Mouse (Mus musculus) intestine, embryonic 16.5 days (tissue): ENCODE results near the gene H2-DMb2. TPM values are rescaled to one million over a fixed set of nuclear protein-coding genes. Genes with fewer than 3 reads are reported as not detected.
A peak's percentile ranks its signal among the peaks of the same experiment; 100 is the strongest.

Experiments used
- ATAC-seq: fragments of 200-750 bp; cut with Nextera tagmentation; 2 replicates; pipeline ENCODE4 v1.8.0; 2017; ENCODE audit warnings: moderate TSS enrichment, moderate library complexity
- H3K27ac ChIP-seq: fragments of 300-500 bp; sonication (generic); 2 replicates; pipeline ENCODE4 v1.5.1; 2014; ENCODE audit warnings: mild to moderate bottlenecking, low read length
- H3K27me3 ChIP-seq: fragments of 300-500 bp; sonication (generic); replicated peaks from 2 replicates; pipeline ENCODE4 v1.6.1; 2014; ENCODE audit warnings: low read length, control low read depth, mixed read lengths; ENCODE audit not compliant: control insufficient read depth, insufficient read depth
- H3K36me3 ChIP-seq: fragments of 300-500 bp; sonication (generic); 2 replicates; pipeline ENCODE4 v1.6.1; 2014; ENCODE audit warnings: low read length, control low read depth; ENCODE audit not compliant: control insufficient read depth, insufficient read depth
- H3K4me1 ChIP-seq: fragments of 300-500 bp; sonication (generic); 2 replicates; pipeline ENCODE4 v1.6.1; 2014; ENCODE audit warnings: low read length, control low read depth, mixed read lengths; ENCODE audit not compliant: control insufficient read depth, insufficient read depth
- H3K4me2 ChIP-seq: fragments of 300-500 bp; sonication (generic); 2 replicates; pipeline ENCODE4 v1.6.1; 2014; ENCODE audit warnings: low read depth, low read length, control low read depth
- H3K4me3 ChIP-seq: fragments of 300-500 bp; sonication (generic); 2 replicates; pipeline ENCODE4 v1.5.1; 2014; ENCODE audit warnings: mild to moderate bottlenecking, low read length
- H3K9ac ChIP-seq: fragments of 300-500 bp; sonication (generic); 2 replicates; pipeline ENCODE4 v1.6.1; 2014; ENCODE audit warnings: low read depth, low read length
- H3K9me3 ChIP-seq: fragments of 300-500 bp; sonication (generic); 2 replicates; pipeline ENCODE4 v1.6.1; 2016; ENCODE audit warnings: low read length, control low read depth; ENCODE audit not compliant: control insufficient read depth
- WGBS: fragments of 180-500 bp; shearing (Covaris S2); extraction: QIAGEN DNeasy Blood & Tissue Kit; methylation state at CpG from one replicate; pipeline ENCODE4 v1.1.7; 2014; 5-methylcytosine and 5-hydroxymethylcytosine counted together
- polyA plus RNA-seq: library from polyadenylated mRNA; unstranded; fragments of >200 nt; fragmentation: Nextera tagmentation; extraction: Ambion mirVana; gene quantifications from 2 replicates; pipeline ENCODE4 v1.2.1, GENCODE M21; 2015

The H2-DMb2 gene
- polyA plus RNA-seq, 1 experiment from 2014 or later, result 0.87 TPM

DNA sequence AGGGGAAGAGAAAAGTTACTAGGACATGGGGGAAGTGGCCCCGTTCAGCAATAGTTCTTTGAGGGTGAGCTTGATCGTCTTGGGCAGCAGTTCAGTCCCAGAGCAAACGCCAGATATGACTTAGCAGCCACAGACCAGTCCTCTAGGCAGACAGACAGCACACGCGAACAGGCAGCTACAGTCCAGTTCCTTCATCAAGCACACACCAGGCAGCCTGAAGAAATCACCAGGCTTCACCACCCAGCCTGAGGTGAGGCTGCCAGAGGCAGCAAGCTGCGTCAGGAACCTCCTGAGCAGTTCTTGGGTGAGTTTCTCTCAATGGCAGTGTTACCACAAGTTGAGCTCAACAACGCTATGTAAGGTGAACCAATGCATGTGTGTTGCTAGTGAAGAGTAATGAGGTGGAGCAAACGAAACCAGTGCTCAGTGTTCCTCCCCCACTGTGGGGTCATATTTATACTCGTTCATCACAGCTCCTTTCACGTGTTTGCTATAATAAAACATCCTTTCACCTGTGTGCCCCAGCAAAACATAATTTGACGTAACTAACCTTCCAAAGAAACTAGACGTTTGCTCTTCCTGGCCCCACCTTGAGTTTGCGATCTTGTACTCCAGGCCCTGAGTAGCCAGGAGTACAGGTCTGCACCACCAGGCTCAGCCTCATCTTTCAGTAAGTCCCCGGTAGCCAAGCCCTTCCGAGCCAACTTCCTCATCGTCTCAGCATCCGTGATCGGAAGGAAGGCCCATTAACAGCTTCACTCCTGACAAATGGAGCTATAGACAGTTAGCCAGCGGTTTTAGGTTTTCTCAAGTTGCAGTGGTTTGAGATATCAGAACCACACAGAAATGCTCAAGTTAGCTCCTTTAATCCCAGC lies 12.8 kb upstream of the H2-DMb2 start:
- no peak overlapping the region for H3K9ac ChIP-seq
- peaks cover 19% of the 10 kb centered on the region for H3K4me1 ChIP-seq
- no peak overlapping the region for H3K27ac ChIP-seq
- no peaks in the 10 kb centered on the region for H3K9me3 ChIP-seq
- WGBS, result 71% methylated on average over 19 of the region's 19 CpGs
- no peaks in the 10 kb centered on the region for H3K36me3 ChIP-seq
- H3K27me3 ChIP-seq, result no peaks in the 10 kb centered on the region
- no peak overlapping the region for H3K4me2 ChIP-seq
- no peak for ATAC-seq
- no peak overlapping the region for H3K4me3 ChIP-seq

DNA sequence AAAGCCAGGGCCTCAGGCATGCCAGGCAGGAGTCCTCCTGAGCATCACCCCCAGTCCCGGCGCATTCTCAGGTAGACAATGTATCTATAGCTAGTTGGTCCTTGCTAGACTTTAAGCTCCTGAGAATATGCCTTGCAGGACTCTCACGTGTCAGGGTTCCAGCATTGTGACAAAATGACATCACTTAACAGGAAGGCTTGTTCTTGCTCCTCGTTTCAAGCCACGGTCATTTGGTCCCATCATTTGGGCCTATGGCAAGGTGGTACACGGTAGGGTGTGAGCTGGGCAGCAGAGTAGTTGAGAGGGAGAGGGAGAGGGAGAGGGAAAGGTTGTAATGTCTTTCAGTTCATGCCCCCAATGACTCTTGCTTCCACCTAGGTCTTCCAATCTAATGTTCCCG lies 11.2 kb upstream of the H2-DMb2 start:
- no peak for ATAC-seq
- Histone ChIP-seq H3K9me3 (no peaks in the 10 kb centered on the region), H3K4me3 (no peak overlapping the region), H3K27me3 (no peaks in the 10 kb centered on the region), H3K27ac (no peak overlapping the region), H3K36me3 (no peaks in the 10 kb centered on the region), H3K9ac (no peak overlapping the region), H3K4me2 (no peak overlapping the region), H3K4me1 (peaks cover 15% of the 10 kb centered on the region)
- WGBS, result 78% methylated on average over 7 of the region's 7 CpGs

DNA sequence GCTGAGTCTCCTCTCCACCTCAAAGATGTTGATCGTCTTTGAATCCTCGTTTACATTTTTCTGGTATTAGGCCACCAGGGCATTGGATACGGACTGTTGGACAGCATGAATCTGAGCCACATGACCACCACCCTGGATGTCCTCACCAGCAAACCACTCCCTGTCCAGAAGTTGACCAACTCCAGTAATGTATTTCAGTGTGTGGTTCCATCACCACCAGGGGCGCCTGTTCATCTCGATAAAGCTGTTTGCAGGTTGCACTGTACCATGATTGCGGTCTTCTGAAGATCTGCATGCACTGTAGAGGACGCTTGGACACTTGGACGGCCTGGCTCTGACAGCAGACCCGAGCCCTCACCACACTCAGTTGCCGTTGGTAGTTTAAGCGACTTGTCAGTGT lies 9.8 kb upstream of the H2-DMb2 start:
- H3K27me3 ChIP-seq, result no peaks in the 10 kb centered on the region
- ATAC-seq, result no peak
- H3K4me1 ChIP-seq, result peaks cover 10% of the 10 kb centered on the region
- 74% methylated on average over 11 of the region's 11 CpGs for WGBS
- H3K4me3 ChIP-seq, result no peak overlapping the region
- H3K4me2 ChIP-seq, result no peak overlapping the region
- no peak overlapping the region for H3K9ac ChIP-seq
- H3K36me3 ChIP-seq, result no peaks in the 10 kb centered on the region
- H3K27ac ChIP-seq, result no peak overlapping the region
- H3K9me3 ChIP-seq, result no peaks in the 10 kb centered on the region

DNA sequence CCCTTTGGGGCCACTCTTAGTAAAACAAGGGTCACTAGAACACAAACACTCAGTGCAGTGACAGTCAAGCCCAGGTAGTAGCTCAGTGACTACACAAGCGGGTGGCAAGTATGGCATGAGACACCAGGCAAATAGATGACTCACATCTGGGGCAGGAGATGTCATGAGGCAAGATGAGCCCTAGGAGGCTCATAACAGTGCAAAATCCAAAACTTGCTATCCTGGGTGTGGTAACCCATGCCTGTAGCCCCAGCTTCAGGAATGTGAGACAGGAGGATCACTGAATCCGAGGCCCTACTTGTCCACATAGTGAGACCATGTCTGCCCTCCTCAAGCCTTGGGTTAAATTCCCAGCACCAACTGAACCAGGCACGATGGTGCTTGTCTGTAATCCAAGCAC lies 8.7 kb upstream of the H2-DMb2 start:
- 90% methylated on average over 3 of the region's 3 CpGs for WGBS
- no peak for ATAC-seq
- H3K4me2 ChIP-seq, result no peak overlapping the region

DNA sequence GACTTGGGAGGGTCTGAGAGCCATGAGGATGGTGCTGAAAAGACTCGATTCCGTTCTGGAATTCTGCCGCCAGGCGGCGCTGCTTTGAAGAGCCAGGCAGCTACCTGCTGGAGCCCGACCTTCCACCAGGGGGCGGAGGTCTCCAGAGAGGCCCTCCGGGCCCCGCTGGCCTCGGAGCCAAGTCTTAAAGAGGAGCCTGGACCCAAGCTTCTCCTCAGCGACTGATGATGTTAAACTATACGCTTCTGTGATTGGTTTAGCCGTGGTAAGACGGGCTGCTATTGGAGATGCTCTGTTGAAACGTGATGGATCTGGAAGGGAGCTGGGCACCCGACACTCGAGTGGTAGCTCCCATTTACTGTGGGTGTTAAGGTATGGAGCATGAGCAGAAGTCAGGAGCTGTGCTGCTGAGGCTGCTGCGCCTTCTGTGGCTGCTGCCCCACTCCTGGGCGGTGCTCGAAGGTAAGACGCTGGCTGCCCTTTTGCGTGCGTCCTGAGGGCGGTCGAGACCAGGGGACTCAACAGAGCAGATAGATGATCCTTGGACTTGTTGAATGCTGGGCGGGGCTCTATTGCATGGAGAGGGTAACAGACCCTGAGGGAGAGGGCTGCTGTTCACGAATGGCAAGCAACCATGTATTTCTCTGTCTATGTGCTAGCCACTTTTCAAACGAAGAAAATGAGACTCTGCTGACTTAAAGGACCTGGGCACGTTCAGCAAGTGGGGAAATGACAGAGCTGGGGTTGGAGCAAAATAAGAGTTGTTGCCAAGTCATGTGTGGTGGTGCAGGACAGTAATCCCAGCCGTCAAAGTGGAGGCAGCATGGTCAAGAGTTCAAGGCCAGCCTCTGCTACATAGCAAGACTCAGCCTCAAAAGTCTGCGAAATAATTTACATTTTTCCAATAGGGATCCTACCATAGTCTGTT lies 7.5 kb upstream of the H2-DMb2 start:
- ATAC-seq, result peak; percentile 98
- H3K9ac ChIP-seq, result peak overlapping the region; percentile 50
- 6% methylated on average over 31 of the region's 31 CpGs for WGBS

More for the DNA sequence above, 8.7 kb upstream of the H2-DMb2 start:
- Histone ChIP-seq H3K9ac (no peak overlapping the region), H3K36me3 (no peaks in the 10 kb centered on the region), H3K4me3 (no peak overlapping the region), H3K27ac (no peak overlapping the region), H3K27me3 (no peaks in the 10 kb centered on the region), H3K9me3 (no peaks in the 10 kb centered on the region), H3K4me1 (peaks cover 9% of the 10 kb centered on the region; the same call in 1 of the 2 replicates)

DNA sequence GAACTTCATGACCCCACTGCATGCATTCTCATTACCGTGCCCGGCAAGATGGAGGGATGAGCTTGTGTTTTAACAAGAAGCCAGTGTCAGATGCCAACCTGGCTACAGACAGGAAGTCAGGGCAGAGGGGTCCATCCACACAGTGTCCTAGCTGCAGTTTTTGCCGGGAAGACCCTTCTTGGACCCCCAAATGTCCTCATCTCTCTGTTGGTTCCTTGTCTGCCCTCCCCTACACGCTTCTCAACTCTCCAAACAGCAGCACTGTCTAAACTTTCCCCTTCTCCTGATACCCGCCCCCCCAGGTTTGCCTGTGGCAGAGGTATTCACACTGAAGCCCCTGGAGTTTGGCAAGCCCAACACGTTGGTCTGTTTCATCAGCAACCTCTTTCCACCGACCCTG lies 5.5 kb upstream of the H2-DMb2 start:
- 67% methylated on average over 7 of the region's 7 CpGs for WGBS
- H3K4me1 ChIP-seq, result peaks cover 12% of the 10 kb centered on the region; the same call in 1 of the 2 replicates
- H3K27me3 ChIP-seq, result peaks cover 8% of the 10 kb centered on the region; the same call in 1 of the 2 replicates
- H3K36me3 ChIP-seq, result no peaks in the 10 kb centered on the region
- no peak for ATAC-seq
- no peak overlapping the region for H3K9ac ChIP-seq
- H3K27ac ChIP-seq, result no peak overlapping the region
- no peaks in the 10 kb centered on the region for H3K9me3 ChIP-seq
- no peak overlapping the region for H3K4me2 ChIP-seq
- H3K4me3 ChIP-seq, result no peak overlapping the region

More for the DNA sequence above, 7.5 kb upstream of the H2-DMb2 start:
- no peak overlapping the region for H3K27ac ChIP-seq
- peak overlapping the region; percentile 44 for H3K4me3 ChIP-seq
- peaks cover 12% of the 10 kb centered on the region; the same call in 1 of the 2 replicates for H3K4me1 ChIP-seq
- H3K9me3 ChIP-seq, result no peaks in the 10 kb centered on the region
- H3K4me2 ChIP-seq, result peak overlapping the region; percentile 82
- peaks cover 3% of the 10 kb centered on the region; the same call in 1 of the 2 replicates for H3K27me3 ChIP-seq
- H3K36me3 ChIP-seq, result no peaks in the 10 kb centered on the region

DNA sequence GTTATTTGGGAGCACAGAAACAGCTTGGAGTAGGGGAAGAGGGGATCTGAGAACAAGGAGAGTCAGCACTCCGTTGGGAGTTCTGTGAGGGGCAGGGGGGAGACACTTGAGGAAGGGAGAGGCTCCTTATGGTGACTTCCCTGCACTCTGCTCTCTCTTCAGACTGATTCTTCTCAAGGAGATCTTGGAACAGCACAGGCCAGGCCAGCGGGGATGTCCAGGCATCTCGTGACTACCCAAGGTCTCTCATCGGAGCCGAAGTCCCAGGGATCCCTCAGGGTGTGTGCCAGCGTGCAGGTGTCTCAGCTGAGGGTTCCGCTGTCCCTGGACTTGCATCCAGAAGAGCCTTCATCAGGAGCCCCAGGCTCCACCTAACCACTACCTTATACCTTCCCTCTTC lies 4.5 kb upstream of the H2-DMb2 start:
- Histone ChIP-seq H3K27ac (no peak overlapping the region), H3K9ac (no peak overlapping the region), H3K9me3 (no peaks in the 10 kb centered on the region), H3K4me1 (peaks cover 12% of the 10 kb centered on the region; the same call in 1 of the 2 replicates), H3K36me3 (no peaks in the 10 kb centered on the region), H3K27me3 (peaks cover 8% of the 10 kb centered on the region; the same call in 1 of the 2 replicates), H3K4me2 (no peak overlapping the region), H3K4me3 (no peak overlapping the region)
- WGBS, result 80% methylated on average over 7 of the region's 7 CpGs
- no peak for ATAC-seq

DNA sequence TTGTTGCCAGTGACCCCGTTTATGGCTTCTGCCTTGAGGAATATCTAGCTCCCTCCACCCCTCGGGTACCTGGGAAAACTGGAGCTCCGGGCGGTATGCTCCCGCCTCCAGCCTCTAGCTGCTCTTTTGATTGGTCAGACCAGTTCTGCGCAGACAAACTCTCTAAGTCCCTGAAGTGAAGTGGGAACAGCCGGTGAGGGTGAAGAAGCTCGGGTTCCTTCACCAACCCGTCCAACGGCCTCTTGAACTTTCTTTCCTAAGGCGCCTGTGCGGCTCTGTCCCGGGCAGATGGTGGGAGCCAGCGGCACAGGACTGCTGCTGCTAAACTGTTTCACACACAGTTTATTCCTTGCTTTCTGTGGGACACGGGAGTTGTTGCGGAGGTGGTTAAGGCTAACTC lies 3.7 kb upstream of the H2-DMb2 start:
- 1% methylated on average over 16 of the region's 16 CpGs for WGBS
- H3K27me3 ChIP-seq, result peaks cover 8% of the 10 kb centered on the region; the same call in 1 of the 2 replicates
- H3K4me2 ChIP-seq, result peak overlapping the region; percentile 82
- H3K9me3 ChIP-seq, result no peaks in the 10 kb centered on the region
- peak overlapping the region; percentile 44 for H3K4me3 ChIP-seq
- H3K4me1 ChIP-seq, result peaks cover 12% of the 10 kb centered on the region; the same call in 1 of the 2 replicates
- H3K9ac ChIP-seq, result peak overlapping the region; percentile 59
- no peak overlapping the region for H3K27ac ChIP-seq
- H3K36me3 ChIP-seq, result no peaks in the 10 kb centered on the region
- ATAC-seq, result peak; percentile 40; the same call in 1 of the 2 replicates

DNA sequence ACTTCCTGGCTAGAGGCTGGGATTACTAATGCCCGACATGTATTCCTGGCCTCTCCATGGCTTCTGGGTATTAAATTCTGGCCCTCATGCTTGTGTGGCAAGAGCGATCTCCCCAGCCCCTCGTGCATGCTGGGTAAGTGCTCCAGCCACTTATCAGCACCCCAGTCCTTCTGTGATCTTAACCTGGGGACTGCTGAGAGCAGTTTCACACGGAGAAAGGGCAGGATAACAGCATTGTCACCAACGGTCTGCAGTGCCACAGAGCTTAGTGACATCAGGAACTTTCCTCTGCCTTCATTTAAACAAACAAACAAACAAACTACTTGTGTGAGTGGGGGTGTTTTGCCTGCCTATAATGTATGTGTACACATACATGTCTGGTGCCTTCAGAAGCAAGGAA lies 2.9 kb upstream of the H2-DMb2 start:
- H3K4me3 ChIP-seq, result no peak overlapping the region
- 8% methylated on average over 5 of the region's 5 CpGs for WGBS
- no peak for ATAC-seq

More for the DNA sequence above, 2.9 kb upstream of the H2-DMb2 start:
- peaks cover 8% of the 10 kb centered on the region; the same call in 1 of the 2 replicates for H3K27me3 ChIP-seq
- 0 out of 2 replicates have a peak overlapping the region, but pooled peaks have one; percentile 14 for H3K9ac ChIP-seq
- H3K4me2 ChIP-seq, result no peak overlapping the region
- H3K27ac ChIP-seq, result no peak overlapping the region
- no peaks in the 10 kb centered on the region for H3K9me3 ChIP-seq
- H3K4me1 ChIP-seq, result peaks cover 12% of the 10 kb centered on the region; the same call in 1 of the 2 replicates
- no peaks in the 10 kb centered on the region for H3K36me3 ChIP-seq
